Mouse (Mus musculus): ENCODE data around the gene Fundc1. TPM values are rescaled to one million over a fixed set of nuclear protein-coding genes. Genes with fewer than 3 reads are reported as not detected.

Gene Fundc1
- polyA plus RNA-seq (2014; fragmentation: Illumina TruSeq; extraction: RNeasy Lipid Tissue Mini Kit (QIAGEN cat#74804); ENCODE audit: low read depth, low replicate concordance) = 31.6 TPM

DNA sequence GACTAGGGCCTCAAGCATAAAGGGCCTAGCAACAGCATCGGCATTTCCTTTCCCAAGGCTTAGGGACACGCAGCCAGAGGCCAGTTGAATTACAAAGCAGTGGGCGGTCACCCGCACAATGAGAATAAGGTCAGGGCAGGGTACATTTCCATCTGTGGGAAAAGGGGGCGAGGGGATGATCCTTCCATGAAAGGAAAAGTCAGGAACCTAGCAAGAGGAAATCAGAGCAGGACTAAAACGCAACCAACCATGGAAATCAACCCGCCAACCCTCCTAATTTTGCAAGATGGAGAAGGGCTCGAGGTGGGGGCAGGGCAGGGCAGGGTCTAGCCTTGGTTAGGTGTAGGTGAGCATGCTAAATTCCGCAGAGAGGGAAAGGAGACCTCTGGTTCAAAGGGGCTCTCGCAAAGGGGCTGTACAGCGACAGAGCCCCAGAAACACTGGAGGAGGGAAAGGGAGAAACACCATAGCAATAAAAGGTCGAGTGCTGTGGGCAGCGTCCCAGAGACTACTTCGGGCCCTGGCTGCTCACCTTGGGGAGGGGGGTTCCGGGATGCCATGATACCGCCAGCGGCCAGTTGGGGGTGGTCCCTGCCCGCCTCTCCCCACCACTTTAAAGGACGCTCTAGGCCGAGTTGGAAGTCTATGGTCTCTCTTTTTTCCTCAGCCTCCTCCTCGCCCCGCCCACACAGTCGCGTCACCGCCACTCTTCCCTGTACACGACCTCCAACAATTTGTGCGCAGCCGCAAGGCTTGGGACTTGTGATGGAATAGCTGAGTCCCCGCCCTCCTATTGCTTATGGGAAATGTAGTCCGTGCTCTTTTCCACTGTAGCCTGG is at the start of gene Fundc1:
TSS of gene Fundc1 (minus strand) at position 705 of the 839 bp plus-strand sequence.

